Mouse (Mus musculus) adipose tissue, adult 10 weeks (tissue): ENCODE data around the gene Olfr1299. TPM values are rescaled to one million over a fixed set of nuclear protein-coding genes. Genes with fewer than 3 reads are reported as not detected.

Experiments
- polyA plus RNA-seq: library from polyadenylated mRNA; stranded (reverse); fragments of 350-450 nt; fragmentation: Illumina TruSeq; extraction: RNeasy Lipid Tissue Mini Kit (QIAGEN cat#74804); gene quantifications from one replicate; pipeline ENCODE4 v1.2.3, GENCODE M21; 2014; ENCODE audit warnings: low read depth, low replicate concordance

Gene Olfr1299
- polyA plus RNA-seq = not detected

DNA sequence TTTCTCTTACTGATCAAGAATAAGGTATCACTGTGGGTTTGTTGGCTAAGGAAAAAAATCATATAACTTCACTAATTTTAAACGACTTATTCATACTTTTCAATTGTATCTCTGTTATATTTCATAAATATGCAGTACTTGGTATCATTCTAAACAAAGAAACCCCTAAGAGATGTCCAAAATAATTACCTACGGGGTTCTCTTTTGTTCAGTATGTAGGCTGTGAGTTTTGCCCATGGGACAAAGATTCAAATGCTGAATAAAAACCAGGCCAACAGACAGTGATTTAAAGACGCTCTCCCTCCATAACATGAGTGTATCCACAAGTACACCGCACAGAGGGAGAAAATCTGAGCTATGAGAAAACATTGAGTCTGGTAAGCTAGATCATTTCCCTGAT is at the start of gene Olfr1299:
TSS of gene Olfr1299 (plus strand) at position 301 of the 400 bp plus-strand sequence.

DNA sequence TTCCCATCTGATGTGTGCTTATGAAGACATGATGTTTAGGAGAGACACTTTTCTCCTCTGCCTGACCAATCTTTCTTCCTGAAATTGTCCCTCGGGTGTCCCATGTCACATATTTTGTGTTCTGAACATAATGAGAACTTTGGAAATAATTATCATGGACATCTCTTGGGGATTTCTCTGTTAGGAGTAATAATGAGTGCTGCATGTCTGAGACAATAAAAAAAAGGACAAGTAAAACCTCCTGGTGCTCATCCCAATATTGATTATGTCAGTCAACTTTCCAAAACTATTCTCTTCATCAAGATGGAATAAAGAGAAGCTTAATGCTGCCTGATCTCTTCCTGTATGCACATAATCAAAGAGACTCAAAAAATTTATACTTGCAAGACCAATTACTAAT is 34.8 kb upstream of the Olfr1299 start, which contains the start of gene Olfr1297:
TSS of gene Olfr1297 (minus strand) at position 101 of the 400 bp plus-strand sequence.

DNA sequence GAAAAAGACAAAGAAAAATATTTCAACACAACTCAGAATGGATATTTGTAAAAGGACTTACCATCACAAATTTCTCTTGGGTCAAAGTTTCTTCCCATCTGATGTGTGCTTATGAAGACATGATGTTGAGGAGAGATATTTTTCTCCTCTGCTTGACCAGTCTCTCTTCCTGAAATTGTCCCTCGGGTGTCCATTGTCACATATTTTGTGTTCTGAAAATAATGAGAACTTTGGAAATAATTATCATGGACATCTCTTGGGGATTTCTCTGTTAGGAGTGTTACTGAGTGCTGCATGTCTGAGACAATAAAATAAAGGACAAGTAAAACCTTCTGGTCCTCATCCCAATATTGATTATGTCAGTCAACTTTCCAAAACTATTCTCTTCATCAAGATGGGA is 12.1 kb upstream of the Olfr1299 start, which contains the start of gene Olfr1298:
TSS of gene Olfr1298 (minus strand) at position 101 of the 400 bp plus-strand sequence.

Other genes starting within 250 kb of the Olfr1299 start
- not detected for gene Olfr1286, start 238.3 kb upstream of the Olfr1299 start, polyA plus RNA-seq
- gene Olfr1287, start 212.3 kb upstream of the Olfr1299 start, polyA plus RNA-seq = not detected
- not detected for gene Olfr1288, start 187.3 kb upstream of the Olfr1299 start, polyA plus RNA-seq
- gene Olfr1289, start 180.6 kb upstream of the Olfr1299 start, polyA plus RNA-seq = not detected
- gene Olfr1290, start 167.6 kb upstream of the Olfr1299 start, polyA plus RNA-seq = not detected
- gene Olfr1291-ps1, start 164.2 kb upstream of the Olfr1299 start, polyA plus RNA-seq = not detected
- not detected for gene Olfr1293-ps, start 136.2 kb upstream of the Olfr1299 start, polyA plus RNA-seq
- gene Olfr1294, start 121.1 kb upstream of the Olfr1299 start, polyA plus RNA-seq = not detected
- gene Olfr1295, start 91.7 kb upstream of the Olfr1299 start, polyA plus RNA-seq = not detected
- gene Olfr1297, start 34.9 kb upstream of the Olfr1299 start, polyA plus RNA-seq = not detected
- gene Olfr1298, start 12.2 kb upstream of the Olfr1299 start, polyA plus RNA-seq = not detected
- not detected for gene Olfr1301, start 89.6 kb downstream of the Olfr1299 start, polyA plus RNA-seq
- not detected for gene Olfr1302, start 116.0 kb downstream of the Olfr1299 start, polyA plus RNA-seq
- not detected for gene Olfr1303, start 158.9 kb downstream of the Olfr1299 start, polyA plus RNA-seq
- not detected for gene Olfr1305, start 215.7 kb downstream of the Olfr1299 start, polyA plus RNA-seq